Mouse (Mus musculus) duodenum, adult 2 months (tissue): ENCODE data around the gene Trim30c. TPM values are rescaled to one million over a fixed set of nuclear protein-coding genes. Genes with fewer than 3 reads are reported as not detected.

Source experiments
- polyA plus RNA-seq: library from polyadenylated mRNA; depleted of rRNA; stranded (reverse); fragments of >200 nt; gene quantifications from 2 replicates; pipeline ENCODE4 v1.2.3, GENCODE M21; 2012; ENCODE audit warnings: low replicate concordance; rRNA removed

Gene Trim30c
- not detected in 2 replicates for polyA plus RNA-seq

GRCm38 (mm10) chr7:104400698-104401097 is at the start of gene Trim30c:
TSS of gene Trim30c (minus strand) at chr7:104400837.

GRCm38 (mm10) chr7:104369736-104370414 is 30.8 kb downstream of the Trim30c start, which contains the start of gene Trim30b:
TSS of gene Trim30b (minus strand) at chr7:104369884.

GRCm38 (mm10) chr7:104352717-104353599 is 47.7 kb downstream of the Trim30c start, which contains the start of gene Trim12c:
TSS of gene Trim12c (minus strand) at chr7:104353362.

Other genes with a start within 250 kb of the Trim30c start
- not detected in 2 replicates for gene Olfm5, start 236.0 kb downstream of the Trim30c start, polyA plus RNA-seq
- gene Olfr648, start 217.4 kb downstream of the Trim30c start, polyA plus RNA-seq, result not detected in 2 replicates
- not detected in 2 replicates for gene Olfr649, start 204.9 kb downstream of the Trim30c start, polyA plus RNA-seq
- 0.24 and 0.58 TPM in 2 replicates for gene Trim6, start 182.0 kb downstream of the Trim30c start, polyA plus RNA-seq
- gene Trim34a, start 156.4 kb downstream of the Trim30c start, polyA plus RNA-seq, result 2.1 and 2.6 TPM in 2 replicates
- 0.09 and 0.19 TPM in 2 replicates for gene Trim5, start 112.7 kb downstream of the Trim30c start, polyA plus RNA-seq
- 1.3 and 1.9 TPM in 2 replicates for gene Trim12a, start 85.4 kb downstream of the Trim30c start, polyA plus RNA-seq
- 0.05 and 1.1 TPM in 2 replicates for gene Trim34b, start 71.4 kb downstream of the Trim30c start, polyA plus RNA-seq
- gene Trim12c, start 47.5 kb downstream of the Trim30c start, polyA plus RNA-seq, result 0.91 and 1.3 TPM in 2 replicates
- 0.05 TPM in 1 of 2 replicates, not detected in the other for gene Trim30b, start 31.0 kb downstream of the Trim30c start, polyA plus RNA-seq
- gene Trim30a, start 64.4 kb upstream of the Trim30c start, polyA plus RNA-seq, result 0.40 and 0.83 TPM in 2 replicates
- gene Trim30d, start 107.0 kb upstream of the Trim30c start, polyA plus RNA-seq, result 2.6 TPM in 2 replicates
- gene Olfr651, start 149.3 kb upstream of the Trim30c start, polyA plus RNA-seq, result not detected in 2 replicates
- gene Olfr652, start 160.1 kb upstream of the Trim30c start, polyA plus RNA-seq, result not detected in 2 replicates
- not detected in 2 replicates for gene Olfr653, start 176.5 kb upstream of the Trim30c start, polyA plus RNA-seq
- gene Olfr654, start 186.2 kb upstream of the Trim30c start, polyA plus RNA-seq, result not detected in 2 replicates
- gene Olfr655, start 200.9 kb upstream of the Trim30c start, polyA plus RNA-seq, result not detected in 2 replicates
- gene Olfr656, start 213.1 kb upstream of the Trim30c start, polyA plus RNA-seq, result not detected in 2 replicates
- gene Olfr657, start 224.0 kb upstream of the Trim30c start, polyA plus RNA-seq, result not detected in 2 replicates
- 0.11 TPM in 1 of 2 replicates, not detected in the other for gene Olfr658, start 246.5 kb upstream of the Trim30c start, polyA plus RNA-seq